Mouse (Mus musculus): ENCODE results near the gene Ppm1h. TPM values are rescaled to one million over a fixed set of nuclear protein-coding genes. Genes with fewer than 3 reads are reported as not detected.

Ppm1h gene
- polyA plus RNA-seq (2014; fragmentation: Nextera tagmentation; extraction: Ambion mirVana) = 4.9 and 5.3 TPM in 2 replicates

DNA sequence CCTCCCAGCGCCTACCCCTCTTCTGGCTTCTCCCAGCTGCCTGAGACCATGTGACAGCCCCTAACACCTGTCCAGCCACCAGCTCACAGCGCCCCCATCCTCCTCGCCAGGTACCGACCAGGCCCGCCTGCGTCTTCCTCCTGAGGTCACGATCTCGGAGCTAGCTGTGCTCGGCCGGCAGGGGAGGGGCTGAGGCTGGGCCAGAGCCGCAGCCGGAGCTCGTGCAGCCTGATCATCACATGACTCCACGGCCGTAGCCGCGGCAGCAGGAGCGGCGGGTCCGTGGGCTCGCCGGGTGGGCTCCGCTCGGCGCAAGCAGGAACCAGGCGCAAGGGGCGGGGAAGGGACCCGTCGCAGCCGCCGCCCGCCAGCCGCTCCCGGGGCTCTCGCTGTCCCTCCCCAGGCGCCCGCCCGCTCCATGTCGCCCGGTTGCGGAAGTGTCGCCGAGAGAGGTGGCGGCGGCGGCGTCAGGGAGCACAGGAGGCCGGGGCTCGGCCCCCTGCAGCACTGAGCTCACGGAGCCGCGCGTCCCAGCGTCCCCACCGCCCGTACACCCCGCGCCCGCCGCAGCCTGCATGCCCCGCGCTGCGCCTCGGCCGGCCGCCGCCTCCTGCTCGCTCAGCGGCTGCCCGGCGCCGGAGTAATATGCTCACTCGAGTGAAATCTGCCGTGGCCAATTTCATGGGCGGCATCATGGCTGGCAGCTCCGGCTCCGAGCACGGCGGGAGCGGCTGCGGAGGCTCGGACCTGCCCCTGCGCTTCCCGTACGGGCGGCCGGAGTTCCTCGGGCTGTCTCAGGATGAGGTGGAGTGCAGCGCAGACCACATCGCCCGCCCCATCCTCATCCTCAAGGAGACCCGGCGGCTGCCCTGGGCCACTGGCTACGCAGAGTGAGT, at the start of gene Ppm1h:
TSS of gene Ppm1h (plus strand) at position 222 of the 896 bp plus-strand sequence.
- Histone ChIP-seq H3K4me2 (ENCODE audit: low read length) (peak within 1 kb of the TSS; percentile 100), H3K4me3 (ENCODE audit: control insufficient read depth in 1 of 2, insufficient read depth in 1 of 2, low read depth in 1 of 2, low read length in 2 of 2) (peak within 1 kb of the TSS; percentile 70 to 92), H3K27me3 (ENCODE audit: control insufficient read depth, insufficient read depth, low read length) (no peaks in the 10 kb centered on the region), H3K4me1 (ENCODE audit: control insufficient read depth in 2 of 2, insufficient read depth in 2 of 2, low read length in 2 of 2) (peaks cover 5 to 7% of the 10 kb centered on the region in 2 experiments; a peak in 3 of 4 replicates), H3K36me3 (ENCODE audit: control insufficient read depth, insufficient read depth, low read length) (no peaks in the 10 kb centered on the region), H3K9me3 (ENCODE audit: control insufficient read depth, low read length) (no peaks in the 10 kb centered on the region), H3K27ac (replicated peaks in 1 of 2; ENCODE audit: control insufficient read depth in 1 of 2, insufficient read depth in 1 of 2, low read depth in 2 of 2, low read length in 2 of 2) (peak within 1 kb of the TSS; percentile 30 to 55; a peak in 2 of 4 replicates), H3K9ac (ENCODE audit: low read length) (peak within 1 kb of the TSS; percentile 78)
- ATAC-seq (ENCODE audit: insufficient number of reproducible peaks, insufficient read depth, low FRiP score, low read depth) = peak; percentile 83
- under 1% methylated on average over 78 of the region's 94 CpGs for WGBS

GRCm38 (mm10) chr10:122629003-122629402, 49.6 kb upstream of the Ppm1h start:
- Histone ChIP-seq H3K27ac (replicated peaks in 1 of 2; ENCODE audit: control insufficient read depth in 1 of 2, insufficient read depth in 1 of 2, low read depth in 2 of 2, low read length in 2 of 2) (no peak overlapping the region), H3K36me3 (ENCODE audit: control insufficient read depth, insufficient read depth, low read length) (no peaks in the 10 kb centered on the region), H3K4me2 (ENCODE audit: low read length) (no peak overlapping the region), H3K9ac (ENCODE audit: low read length) (no peak overlapping the region), H3K27me3 (ENCODE audit: control insufficient read depth, insufficient read depth, low read length) (no peaks in the 10 kb centered on the region), H3K4me1 (ENCODE audit: control insufficient read depth in 2 of 2, insufficient read depth in 2 of 2, low read length in 2 of 2) (no peaks in the 10 kb centered on the region), H3K9me3 (ENCODE audit: control insufficient read depth, low read length) (no peaks in the 10 kb centered on the region), H3K4me3 (ENCODE audit: control insufficient read depth in 1 of 2, insufficient read depth in 1 of 2, low read depth in 1 of 2, low read length in 2 of 2) (no peak overlapping the region)
- 58% methylated on average over 4 of the region's 4 CpGs for WGBS
- no peak for ATAC-seq (ENCODE audit: insufficient number of reproducible peaks, insufficient read depth, low FRiP score, low read depth)

DNA sequence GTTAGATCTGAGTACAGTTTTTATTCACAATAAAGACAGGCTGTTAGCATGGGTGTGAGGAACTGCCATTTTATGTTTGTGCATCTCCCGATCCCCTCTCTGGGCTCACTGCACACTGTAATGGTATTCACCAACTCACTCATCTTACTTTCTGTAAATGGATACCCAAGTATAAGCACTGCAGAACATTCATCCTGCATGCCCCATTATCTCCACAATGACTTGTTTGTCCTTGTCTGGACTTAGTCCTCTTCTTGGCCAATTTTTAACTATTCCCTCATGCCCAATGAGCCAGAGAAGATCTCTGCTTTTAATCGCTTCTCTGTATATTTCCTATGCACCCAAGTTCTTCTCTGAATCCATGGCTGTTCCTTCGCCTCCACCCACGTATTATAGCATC, 38.7 kb upstream of the Ppm1h start:
- H3K4me3 ChIP-seq (ENCODE audit: control insufficient read depth in 1 of 2, insufficient read depth in 1 of 2, low read depth in 1 of 2, low read length in 2 of 2) = no peak overlapping the region
- H3K4me2 ChIP-seq (ENCODE audit: low read length) = no peak overlapping the region
- H3K36me3 ChIP-seq (ENCODE audit: control insufficient read depth, insufficient read depth, low read length) = no peaks in the 10 kb centered on the region
- H3K9ac ChIP-seq (ENCODE audit: low read length) = no peak overlapping the region
- no peaks in the 10 kb centered on the region for H3K4me1 ChIP-seq (ENCODE audit: control insufficient read depth in 2 of 2, insufficient read depth in 2 of 2, low read length in 2 of 2)
- no peaks in the 10 kb centered on the region for H3K27me3 ChIP-seq (ENCODE audit: control insufficient read depth, insufficient read depth, low read length)
- 80% methylated on average over 4 of the region's 4 CpGs for WGBS
- no peaks in the 10 kb centered on the region for H3K9me3 ChIP-seq (ENCODE audit: control insufficient read depth, low read length)
- no peak overlapping the region for H3K27ac ChIP-seq (replicated peaks in 1 of 2; ENCODE audit: control insufficient read depth in 1 of 2, insufficient read depth in 1 of 2, low read depth in 2 of 2, low read length in 2 of 2)
- no peak for ATAC-seq (ENCODE audit: insufficient number of reproducible peaks, insufficient read depth, low FRiP score, low read depth)

DNA sequence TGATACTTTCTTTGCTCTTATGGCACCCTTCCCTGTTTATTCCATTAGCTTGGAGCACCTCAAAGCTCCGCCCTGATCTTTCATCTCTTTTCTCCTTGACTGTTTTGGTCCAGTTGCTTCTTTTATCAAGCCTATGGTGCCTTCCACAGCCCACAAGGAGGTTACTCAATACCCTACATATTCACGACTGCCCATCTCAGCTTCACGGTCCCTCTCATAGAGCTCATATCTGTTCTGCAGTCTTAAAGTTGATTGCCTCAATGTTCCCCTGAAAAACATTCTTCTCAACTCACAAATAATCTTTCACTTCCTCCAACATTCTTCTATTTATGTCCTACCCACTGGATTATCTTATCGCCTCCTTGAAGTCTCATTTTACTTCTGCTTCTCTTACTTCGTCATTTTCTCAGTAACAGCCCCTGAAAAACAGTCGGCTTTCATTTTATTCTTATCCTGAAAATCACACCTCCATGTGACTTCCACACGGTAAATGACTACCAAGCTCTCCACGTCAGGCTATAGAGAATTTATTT, 37.2 kb upstream of the Ppm1h start:
- 69% methylated on average over 8 of the region's 8 CpGs for WGBS
- H3K9me3 ChIP-seq (ENCODE audit: control insufficient read depth, low read length) = no peaks in the 10 kb centered on the region
- H3K4me2 ChIP-seq (ENCODE audit: low read length) = no peak overlapping the region
- no peaks in the 10 kb centered on the region for H3K27me3 ChIP-seq (ENCODE audit: control insufficient read depth, insufficient read depth, low read length)
- no peak overlapping the region for H3K9ac ChIP-seq (ENCODE audit: low read length)
- H3K27ac ChIP-seq (replicated peaks in 1 of 2; ENCODE audit: control insufficient read depth in 1 of 2, insufficient read depth in 1 of 2, low read depth in 2 of 2, low read length in 2 of 2) = no peak overlapping the region
- no peak for ATAC-seq (ENCODE audit: insufficient number of reproducible peaks, insufficient read depth, low FRiP score, low read depth)
- H3K4me1 ChIP-seq (ENCODE audit: control insufficient read depth in 2 of 2, insufficient read depth in 2 of 2, low read length in 2 of 2) = no peaks in the 10 kb centered on the region
- H3K36me3 ChIP-seq (ENCODE audit: control insufficient read depth, insufficient read depth, low read length) = no peaks in the 10 kb centered on the region
- no peak overlapping the region for H3K4me3 ChIP-seq (ENCODE audit: control insufficient read depth in 1 of 2, insufficient read depth in 1 of 2, low read depth in 1 of 2, low read length in 2 of 2)

DNA sequence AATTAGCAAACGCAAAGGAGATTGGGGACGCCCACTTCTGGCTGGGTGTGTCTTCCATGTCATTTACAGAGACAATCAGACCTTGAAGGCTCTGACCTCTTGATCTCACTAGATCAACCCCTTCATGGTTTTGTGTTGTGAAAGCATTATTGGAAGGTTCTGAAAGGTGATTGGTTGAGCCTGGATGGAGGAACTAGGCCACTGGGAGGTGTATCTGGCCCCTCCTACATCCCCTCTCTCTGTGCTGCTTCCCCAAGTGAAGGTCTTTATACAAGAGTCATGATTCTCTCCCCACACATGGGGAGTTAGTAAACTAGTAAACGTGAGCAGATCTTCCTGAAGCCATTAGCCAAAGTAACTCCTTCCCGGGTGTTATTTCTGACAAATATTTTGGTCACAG, 36.4 kb upstream of the Ppm1h start:
- H3K27ac ChIP-seq (replicated peaks in 1 of 2; ENCODE audit: control insufficient read depth in 1 of 2, insufficient read depth in 1 of 2, low read depth in 2 of 2, low read length in 2 of 2) = no peak overlapping the region
- no peaks in the 10 kb centered on the region for H3K36me3 ChIP-seq (ENCODE audit: control insufficient read depth, insufficient read depth, low read length)
- no peak overlapping the region for H3K4me2 ChIP-seq (ENCODE audit: low read length)
- H3K9ac ChIP-seq (ENCODE audit: low read length) = no peak overlapping the region
- H3K9me3 ChIP-seq (ENCODE audit: control insufficient read depth, low read length) = no peaks in the 10 kb centered on the region
- H3K27me3 ChIP-seq (ENCODE audit: control insufficient read depth, insufficient read depth, low read length) = no peaks in the 10 kb centered on the region
- no peak overlapping the region for H3K4me3 ChIP-seq (ENCODE audit: control insufficient read depth in 1 of 2, insufficient read depth in 1 of 2, low read depth in 1 of 2, low read length in 2 of 2)
- no peak for ATAC-seq (ENCODE audit: insufficient number of reproducible peaks, insufficient read depth, low FRiP score, low read depth)
- whole genome bisulfite sequencing = 92% methylated on average over 4 of the region's 4 CpGs
- no peaks in the 10 kb centered on the region for H3K4me1 ChIP-seq (ENCODE audit: control insufficient read depth in 2 of 2, insufficient read depth in 2 of 2, low read length in 2 of 2)

- no peaks in the 10 kb centered on the region for H3K9me3 ChIP-seq (ENCODE audit: control insufficient read depth, low read length)
- no peaks in the 10 kb centered on the region for H3K27me3 ChIP-seq (ENCODE audit: control insufficient read depth, insufficient read depth, low read length)
- no peak overlapping the region for H3K4me3 ChIP-seq (ENCODE audit: control insufficient read depth in 1 of 2, insufficient read depth in 1 of 2, low read depth in 1 of 2, low read length in 2 of 2)
- no peak overlapping the region for H3K27ac ChIP-seq (replicated peaks in 1 of 2; ENCODE audit: control insufficient read depth in 1 of 2, insufficient read depth in 1 of 2, low read depth in 2 of 2, low read length in 2 of 2)
- H3K4me2 ChIP-seq (ENCODE audit: low read length) = no peak overlapping the region
- no peak for ATAC-seq (ENCODE audit: insufficient number of reproducible peaks, insufficient read depth, low FRiP score, low read depth)
- H3K4me1 ChIP-seq (ENCODE audit: control insufficient read depth in 2 of 2, insufficient read depth in 2 of 2, low read length in 2 of 2) = no peaks in the 10 kb centered on the region
- H3K9ac ChIP-seq (ENCODE audit: low read length) = no peak overlapping the region
- 87% methylated on average over 4 of the region's 4 CpGs for WGBS
- no peaks in the 10 kb centered on the region for H3K36me3 ChIP-seq (ENCODE audit: control insufficient read depth, insufficient read depth, low read length)
Measured at GRCm38 (mm10) chr10:122651932-122652331, 26.6 kb upstream of the Ppm1h start.

- WGBS = 97% methylated on average over 1 of the region's 1 CpGs
- no peaks in the 10 kb centered on the region for H3K27me3 ChIP-seq (ENCODE audit: control insufficient read depth, insufficient read depth, low read length)
- H3K4me1 ChIP-seq (ENCODE audit: control insufficient read depth in 2 of 2, insufficient read depth in 2 of 2, low read length in 2 of 2) = no peaks in the 10 kb centered on the region
- H3K4me3 ChIP-seq (ENCODE audit: control insufficient read depth in 1 of 2, insufficient read depth in 1 of 2, low read depth in 1 of 2, low read length in 2 of 2) = no peak overlapping the region
- H3K36me3 ChIP-seq (ENCODE audit: control insufficient read depth, insufficient read depth, low read length) = no peaks in the 10 kb centered on the region
- no peak for ATAC-seq (ENCODE audit: insufficient number of reproducible peaks, insufficient read depth, low FRiP score, low read depth)
- no peak overlapping the region for H3K27ac ChIP-seq (replicated peaks in 1 of 2; ENCODE audit: control insufficient read depth in 1 of 2, insufficient read depth in 1 of 2, low read depth in 2 of 2, low read length in 2 of 2)
- no peak overlapping the region for H3K4me2 ChIP-seq (ENCODE audit: low read length)
- H3K9me3 ChIP-seq (ENCODE audit: control insufficient read depth, low read length) = no peaks in the 10 kb centered on the region
- no peak overlapping the region for H3K9ac ChIP-seq (ENCODE audit: low read length)
Measured at GRCm38 (mm10) chr10:122652578-122652977, 26.0 kb upstream of the Ppm1h start.

All from heart, embryonic 14.5 days (tissue).